Mouse (Mus musculus): Measurements from ENCODE around the gene Hrct1. TPM values are rescaled to one million over a fixed set of nuclear protein-coding genes. Genes with fewer than 3 reads are reported as not detected.

Gene Hrct1
- polyA plus RNA-seq, 1 experiment: 5.0 TPM

GRCm38 (mm10) chr4:43713652-43714219 lies 13.3 kb upstream of the Hrct1 start:
- Histone ChIP-seq H3K4me1 (ENCODE audit: control insufficient read depth, insufficient read depth, insufficient read length, low read length) (no peaks in the 10 kb centered on the region), H3K4me3 (ENCODE audit: insufficient read depth, low read depth, low read length) (no peak overlapping the region), H3K27ac (replicated peaks; ENCODE audit: low read depth, low read length) (no peak overlapping the region)

- H3K4me1 ChIP-seq (ENCODE audit: control insufficient read depth, insufficient read depth, insufficient read length, low read length): peaks cover 2% of the 10 kb centered on the region; the same call in 1 of the 2 replicates
- peak overlapping the region; percentile 63 for H3K27ac ChIP-seq (replicated peaks; ENCODE audit: low read depth, low read length)
- no peak overlapping the region for H3K4me3 ChIP-seq (ENCODE audit: insufficient read depth, low read depth, low read length)
Observed at GRCm38 (mm10) chr4:43720491-43721228, 6.3 kb upstream of the Hrct1 start.

- Histone ChIP-seq H3K27ac (replicated peaks; ENCODE audit: low read depth, low read length) (no peak overlapping the region), H3K4me1 (ENCODE audit: control insufficient read depth, insufficient read depth, insufficient read length, low read length) (peaks cover 14% of the 10 kb centered on the region), H3K4me3 (ENCODE audit: insufficient read depth, low read depth, low read length) (no peak overlapping the region)
Observed at GRCm38 (mm10) chr4:43722191-43722590, 4.8 kb upstream of the Hrct1 start.

DNA sequence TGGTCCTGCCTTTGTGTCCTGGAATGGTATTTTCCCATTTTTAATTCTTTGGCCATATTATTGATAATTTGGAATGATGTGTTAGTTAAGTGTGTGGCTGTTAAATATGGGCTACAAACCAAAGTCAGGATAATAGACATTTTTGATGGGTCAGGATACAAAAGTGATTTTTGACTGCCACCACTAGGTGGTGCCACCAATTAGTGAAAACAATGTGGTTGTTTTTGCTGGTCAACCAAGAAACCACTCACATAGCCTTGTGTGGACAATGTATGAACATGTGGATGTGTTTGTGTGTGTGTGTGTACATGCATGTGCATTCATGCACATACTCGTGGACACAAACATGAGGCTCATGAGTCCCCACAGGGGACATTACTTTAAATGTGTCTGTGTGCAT lies 2.2 kb upstream of the Hrct1 start:
- H3K4me1 ChIP-seq (ENCODE audit: control insufficient read depth, insufficient read depth, insufficient read length, low read length): peaks cover 28% of the 10 kb centered on the region
- H3K27ac ChIP-seq (replicated peaks; ENCODE audit: low read depth, low read length): peak overlapping the region; percentile 26; the same call in 1 of the 2 replicates
- H3K4me3 ChIP-seq (ENCODE audit: insufficient read depth, low read depth, low read length): no peak overlapping the region

DNA sequence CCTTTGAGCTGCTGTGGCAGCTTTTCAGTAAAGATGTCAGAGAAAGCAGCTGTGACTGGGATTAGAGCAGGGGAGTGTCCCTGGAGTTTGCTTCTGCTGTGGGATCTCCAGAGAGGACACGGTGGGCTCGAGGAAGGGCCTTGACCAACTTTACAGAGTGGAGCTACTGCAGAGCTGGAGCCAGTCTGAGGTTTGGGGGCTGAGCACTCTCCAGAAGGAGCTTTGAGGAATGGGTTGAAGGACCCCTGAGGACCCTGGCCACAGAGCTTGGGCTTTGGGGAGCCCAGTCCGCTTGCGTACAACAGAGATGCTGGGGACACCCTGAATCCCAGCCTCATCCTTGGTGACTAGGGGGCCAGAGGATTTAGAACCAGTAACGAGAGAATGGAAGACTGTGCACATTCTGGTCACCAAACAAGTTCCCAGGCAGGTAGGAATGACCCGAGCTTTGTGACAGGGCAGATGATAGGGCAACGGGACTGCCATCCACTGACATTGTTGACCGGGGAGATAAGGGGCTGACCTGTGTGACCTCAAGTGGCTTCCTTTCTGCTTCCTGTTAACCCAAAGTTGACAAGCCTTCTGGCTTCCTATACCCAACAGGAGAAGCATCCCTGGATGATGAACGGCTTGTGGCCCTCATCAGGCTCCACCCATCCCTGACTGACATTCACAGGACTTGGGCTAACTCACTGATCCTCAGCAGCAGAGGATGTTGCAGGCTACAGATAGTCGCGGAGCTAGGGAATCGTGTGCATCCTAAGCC lies 577 bp upstream of the Hrct1 start:
- Histone ChIP-seq H3K4me3 (ENCODE audit: insufficient read depth, low read depth, low read length) (peak overlapping the region; percentile 9), H3K4me1 (ENCODE audit: control insufficient read depth, insufficient read depth, insufficient read length, low read length) (peaks cover 28% of the 10 kb centered on the region), H3K27ac (replicated peaks; ENCODE audit: low read depth, low read length) (peak overlapping the region; percentile 92)

DNA sequence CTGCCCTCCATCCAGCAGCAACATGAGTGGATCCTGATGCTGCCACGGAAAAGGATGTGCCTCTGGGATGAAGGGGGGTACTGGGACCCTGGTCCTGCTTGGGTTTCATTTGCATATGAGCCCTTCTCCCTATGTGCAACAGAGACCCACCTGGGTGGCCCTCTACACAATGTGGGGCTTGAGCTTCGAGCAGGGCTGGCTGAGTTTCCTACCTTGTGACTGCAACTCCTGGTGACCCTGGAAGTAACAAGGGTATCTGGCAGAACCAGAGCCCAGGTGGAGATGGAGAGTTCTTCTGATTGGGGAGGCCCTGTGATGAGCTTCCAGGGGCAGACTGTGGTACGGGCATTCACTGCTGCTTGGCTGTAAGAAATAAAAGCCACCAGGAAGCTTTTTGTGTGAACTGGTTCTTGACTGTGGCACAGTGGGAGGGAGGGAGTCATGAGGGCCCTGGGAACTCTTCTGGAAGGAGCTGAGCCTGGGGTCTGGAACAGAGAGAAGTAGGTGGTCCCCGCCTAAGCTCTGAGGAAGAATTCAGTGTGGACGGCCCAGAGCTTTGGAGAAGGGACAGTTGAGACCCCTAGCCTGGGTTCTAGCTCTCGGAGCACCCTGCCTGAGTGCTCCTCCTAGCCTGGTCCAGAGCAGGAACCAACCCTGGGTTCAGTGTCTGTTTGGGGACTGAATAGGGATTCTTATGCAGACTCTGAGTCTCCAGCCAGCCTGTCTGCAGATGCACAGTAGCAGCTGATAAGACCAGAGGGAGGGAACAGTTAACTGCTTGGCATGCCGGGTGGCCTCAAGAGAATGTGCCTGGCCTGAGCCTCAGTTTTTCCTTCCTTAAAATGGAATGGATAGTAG lies 959 bp downstream of the Hrct1 start:
- peak overlapping the region; percentile 61 for H3K4me3 ChIP-seq (ENCODE audit: insufficient read depth, low read depth, low read length)
- H3K4me1 ChIP-seq (ENCODE audit: control insufficient read depth, insufficient read depth, insufficient read length, low read length): peaks cover 28% of the 10 kb centered on the region
- H3K27ac ChIP-seq (replicated peaks; ENCODE audit: low read depth, low read length): peak overlapping the region; percentile 99

DNA sequence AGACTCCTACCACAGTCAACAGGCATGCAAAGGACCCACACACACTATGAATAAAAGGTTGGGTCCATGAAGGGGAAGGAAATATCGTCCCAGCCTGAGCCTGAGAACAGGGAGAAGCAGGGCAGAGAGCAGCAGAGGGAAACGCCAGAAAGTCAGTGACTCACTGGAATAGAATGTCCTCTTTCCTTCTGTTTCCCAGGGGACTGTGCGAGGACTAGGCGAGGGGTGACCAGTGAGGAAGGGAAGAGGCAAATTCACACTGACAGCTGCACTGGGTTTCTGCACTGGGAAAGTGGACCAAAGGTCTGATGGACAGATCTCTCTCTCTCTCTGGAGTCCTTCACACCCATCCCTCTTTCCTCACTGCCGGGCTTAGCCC lies 1.6 kb downstream of the Hrct1 start:
- peak overlapping the region; percentile 100 for H3K27ac ChIP-seq (replicated peaks; ENCODE audit: low read depth, low read length)
- H3K4me1 ChIP-seq (ENCODE audit: control insufficient read depth, insufficient read depth, insufficient read length, low read length): peaks cover 28% of the 10 kb centered on the region
- peak overlapping the region; percentile 61 for H3K4me3 ChIP-seq (ENCODE audit: insufficient read depth, low read depth, low read length)

DNA sequence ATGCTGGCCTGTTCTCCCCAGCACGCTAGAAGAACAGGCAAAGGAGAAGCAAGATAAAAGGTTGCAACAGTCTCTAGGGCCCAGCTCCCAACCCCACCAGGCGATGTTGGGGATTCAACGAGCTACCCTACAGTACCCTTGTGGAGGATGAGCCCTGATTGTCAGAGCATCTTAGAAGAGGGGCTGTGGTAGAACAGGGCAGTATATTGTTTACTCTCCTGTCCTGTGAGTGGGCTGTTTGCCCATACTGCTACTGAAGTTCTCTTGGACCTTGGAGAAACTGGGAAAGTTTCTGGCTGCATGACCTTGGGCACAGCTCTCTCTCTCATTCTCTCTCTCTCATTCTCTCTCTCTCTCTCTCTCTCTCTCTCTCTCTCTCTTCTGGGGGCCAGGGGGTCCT lies 2.1 kb downstream of the Hrct1 start:
- Histone ChIP-seq H3K4me3 (ENCODE audit: insufficient read depth, low read depth, low read length) (peak overlapping the region; percentile 34), H3K27ac (replicated peaks; ENCODE audit: low read depth, low read length) (peak overlapping the region; percentile 100), H3K4me1 (ENCODE audit: control insufficient read depth, insufficient read depth, insufficient read length, low read length) (peaks cover 28% of the 10 kb centered on the region)

DNA sequence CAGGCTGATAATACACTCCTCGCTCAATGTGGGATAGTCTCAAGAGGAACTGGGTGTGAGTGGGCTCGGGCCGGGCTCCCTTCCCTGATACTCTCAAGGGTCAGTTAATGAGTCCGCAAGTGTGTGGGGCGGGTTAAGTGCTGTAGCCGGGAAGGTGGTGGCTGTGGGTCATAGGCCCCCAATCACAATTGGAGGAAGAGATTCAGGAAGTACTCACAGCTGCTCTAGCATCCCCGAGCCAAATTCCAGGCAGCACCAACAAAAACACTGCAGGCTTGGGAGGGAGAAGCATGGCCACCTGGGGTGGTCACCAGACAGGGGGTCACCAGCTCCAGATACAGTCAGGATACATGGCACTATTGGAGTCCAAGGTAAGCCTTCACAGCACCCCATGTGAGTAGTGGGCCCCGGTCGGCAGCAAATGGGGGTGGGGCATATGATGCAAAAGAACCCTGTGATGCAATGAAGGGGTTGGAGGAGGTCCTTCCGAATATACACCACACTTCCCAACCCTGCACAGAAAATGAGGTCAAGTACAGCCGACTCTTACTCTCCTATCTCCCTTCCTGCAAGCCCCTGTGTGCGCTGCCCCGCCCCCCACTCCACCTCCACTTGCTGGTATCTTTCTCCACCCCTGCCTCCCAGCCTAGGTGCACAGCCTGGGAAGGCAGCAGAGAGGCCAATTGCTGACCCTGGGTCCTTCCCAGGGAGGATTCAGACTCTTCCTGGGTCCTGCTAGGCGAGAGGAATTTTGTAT lies 3.0 kb downstream of the Hrct1 start, which contains the start of gene Spaar:
Gene Spaar (plus strand): TSS at position 241 of the 757 bp plus-strand sequence.
- H3K27ac ChIP-seq (replicated peaks; ENCODE audit: low read depth, low read length): peak within 1 kb of the TSS; percentile 100
- peaks cover 28% of the 10 kb centered on the region for H3K4me1 ChIP-seq (ENCODE audit: control insufficient read depth, insufficient read depth, insufficient read length, low read length)
- peak within 1 kb of the TSS; percentile 63 for H3K4me3 ChIP-seq (ENCODE audit: insufficient read depth, low read depth, low read length)

DNA sequence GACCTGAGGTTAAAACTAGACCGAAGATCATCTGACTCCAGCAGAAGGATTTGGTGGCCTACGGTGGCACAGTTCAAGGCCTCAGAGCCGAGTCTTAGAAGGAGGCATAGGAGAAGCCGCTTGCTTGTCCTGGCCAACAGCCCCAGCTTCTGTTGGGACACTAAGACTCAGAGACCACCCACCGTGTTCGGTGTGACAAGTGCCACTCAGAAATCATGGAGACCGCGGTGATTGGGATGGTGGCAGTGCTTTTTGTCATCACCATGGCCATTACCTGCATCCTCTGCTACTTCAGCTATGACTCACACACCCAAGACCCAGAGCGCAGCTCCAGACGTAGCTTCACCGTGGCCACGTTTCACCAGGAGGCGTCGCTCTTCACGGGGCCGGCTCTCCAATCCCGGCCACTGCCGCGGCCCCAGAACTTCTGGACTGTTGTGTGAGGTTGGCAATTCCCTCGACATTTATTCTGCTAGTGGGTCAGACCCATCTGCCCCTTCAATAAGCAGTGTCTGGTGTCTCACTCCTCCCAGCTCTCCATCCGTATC lies 3.8 kb downstream of the Hrct1 start:
- Histone ChIP-seq H3K27ac (replicated peaks; ENCODE audit: low read depth, low read length) (peak overlapping the region; percentile 100), H3K4me3 (ENCODE audit: insufficient read depth, low read depth, low read length) (peak overlapping the region; percentile 63), H3K4me1 (ENCODE audit: control insufficient read depth, insufficient read depth, insufficient read length, low read length) (peaks cover 33% of the 10 kb centered on the region)

GRCm38 (mm10) chr4:43732171-43732570 lies 5.2 kb downstream of the Hrct1 start:
- H3K4me3 ChIP-seq (ENCODE audit: insufficient read depth, low read depth, low read length): peak overlapping the region; percentile 62
- H3K27ac ChIP-seq (replicated peaks; ENCODE audit: low read depth, low read length): peak overlapping the region; percentile 100
- peaks cover 35% of the 10 kb centered on the region for H3K4me1 ChIP-seq (ENCODE audit: control insufficient read depth, insufficient read depth, insufficient read length, low read length)

DNA sequence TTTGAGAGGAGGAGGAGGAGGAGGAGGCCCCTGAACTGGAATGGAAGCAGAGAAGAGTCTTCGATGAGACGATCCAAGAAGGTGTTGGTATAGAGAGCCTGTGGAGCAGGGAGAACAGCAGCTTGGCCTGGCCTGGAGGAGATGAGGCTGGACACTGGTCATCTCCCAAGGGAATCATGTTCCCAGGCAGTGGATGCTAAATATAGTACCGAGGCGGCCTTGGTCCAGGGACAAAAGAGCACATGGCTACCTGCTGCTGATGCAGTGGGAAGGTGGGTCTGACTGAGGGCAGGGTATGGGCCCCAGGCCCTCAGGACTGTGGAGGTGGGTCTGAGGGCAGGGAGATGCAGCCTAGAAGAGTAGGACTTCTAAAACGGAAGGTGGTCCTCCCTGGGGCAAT lies 6.2 kb downstream of the Hrct1 start:
- Histone ChIP-seq H3K4me1 (ENCODE audit: control insufficient read depth, insufficient read depth, insufficient read length, low read length) (peaks cover 36% of the 10 kb centered on the region), H3K4me3 (ENCODE audit: insufficient read depth, low read depth, low read length) (peak overlapping the region; percentile 62), H3K27ac (replicated peaks; ENCODE audit: low read depth, low read length) (peak overlapping the region; percentile 100)

DNA sequence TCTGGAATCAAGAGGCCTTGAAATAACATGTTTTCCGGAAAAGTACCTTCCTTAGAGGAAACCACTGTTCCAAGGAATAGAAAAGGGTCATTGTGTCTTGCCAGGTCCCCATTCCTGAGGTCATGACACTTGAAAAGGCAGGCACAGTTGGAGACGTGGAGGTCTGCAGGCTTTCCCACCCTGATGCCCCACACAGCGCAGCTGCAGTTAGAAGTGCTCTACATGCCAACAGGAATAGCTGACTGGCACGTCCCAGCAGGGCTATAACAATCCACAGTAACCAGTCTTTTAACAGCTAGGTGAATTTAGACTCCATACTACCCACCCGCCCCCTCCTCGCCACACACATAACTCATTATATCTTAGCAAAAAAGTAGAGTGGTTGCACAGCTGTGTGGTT lies 10.2 kb downstream of the Hrct1 start:
- Histone ChIP-seq H3K27ac (replicated peaks; ENCODE audit: low read depth, low read length) (peak overlapping the region; percentile 76), H3K4me3 (ENCODE audit: insufficient read depth, low read depth, low read length) (no peak overlapping the region), H3K4me1 (ENCODE audit: control insufficient read depth, insufficient read depth, insufficient read length, low read length) (peaks cover 40% of the 10 kb centered on the region)

All from brown adipose tissue, adult 24 weeks (tissue).